Mouse (Mus musculus) mouse embryonic stem cell (cell line): ENCODE measurements around the gene Hsd17b7.

Experiments used
- in situ Hi-C, 2 experiments: fragments of 300-500 bp; cut with MboI; formaldehyde crosslinking; loops; 1 replicate in 1 of 2; 3 replicates in 1 of 2; pipeline ENCODE4 v1.14.3; 2019 to 2020; ENCODE audit warnings: low sequenced_read_pairs in 2 of 2, low pct_unique_long_range_greater_than_20kb in 1 of 2, mixed read lengths in 1 of 2; ENCODE audit not compliant: unreplicated experiment in 1 of 2

The Hsd17b7 gene

DNA sequence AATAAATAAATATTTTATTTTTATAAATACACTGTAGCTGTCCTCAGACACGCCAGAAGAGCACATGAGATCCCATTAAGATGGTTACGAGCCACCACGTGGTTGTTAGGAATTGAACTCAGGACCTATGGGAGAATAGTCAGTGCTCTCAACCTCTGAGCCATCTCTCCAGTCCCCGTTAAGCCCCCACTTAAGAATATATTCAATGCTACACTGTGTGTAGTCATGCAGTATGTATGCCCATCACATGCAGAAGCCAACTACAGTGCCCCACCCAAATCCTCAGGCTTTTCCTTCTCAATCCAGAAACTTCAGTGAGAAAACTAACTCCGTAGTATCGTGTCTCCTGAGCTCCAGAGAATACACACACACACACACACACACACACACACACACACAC is 59.4 kb downstream of the Hsd17b7 start:
- in situ Hi-C loops, result loop anchor here in 1 of 2 experiments (25.0 kb wide), 1 partner anchor 372 kb away; the partner anchor contains the start of gene Nuf2

DNA sequence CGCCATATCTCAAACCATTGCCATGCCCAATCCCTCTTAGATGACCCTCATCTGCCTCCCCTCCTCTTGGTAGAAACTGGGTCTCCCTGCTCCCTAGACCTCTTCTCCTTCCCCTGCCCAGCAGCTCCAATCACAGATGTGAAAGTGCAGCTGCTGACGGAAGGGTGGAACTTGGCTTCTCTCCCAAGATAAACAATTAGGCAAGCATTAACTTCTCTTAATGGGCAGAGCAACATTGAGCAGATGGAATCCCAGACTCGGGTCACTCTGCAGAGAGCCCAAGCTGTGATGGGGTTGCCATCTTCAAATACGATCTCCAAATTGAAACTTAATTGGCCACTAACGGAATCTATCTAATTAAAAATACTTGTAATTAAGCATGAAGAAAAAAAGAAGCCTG is 59.9 kb downstream of the Hsd17b7 start:
- in situ Hi-C loops, result loop anchor here in 1 of 2 experiments (25.0 kb wide), 1 partner anchor 372 kb away; the partner anchor contains the start of gene Nuf2

DNA sequence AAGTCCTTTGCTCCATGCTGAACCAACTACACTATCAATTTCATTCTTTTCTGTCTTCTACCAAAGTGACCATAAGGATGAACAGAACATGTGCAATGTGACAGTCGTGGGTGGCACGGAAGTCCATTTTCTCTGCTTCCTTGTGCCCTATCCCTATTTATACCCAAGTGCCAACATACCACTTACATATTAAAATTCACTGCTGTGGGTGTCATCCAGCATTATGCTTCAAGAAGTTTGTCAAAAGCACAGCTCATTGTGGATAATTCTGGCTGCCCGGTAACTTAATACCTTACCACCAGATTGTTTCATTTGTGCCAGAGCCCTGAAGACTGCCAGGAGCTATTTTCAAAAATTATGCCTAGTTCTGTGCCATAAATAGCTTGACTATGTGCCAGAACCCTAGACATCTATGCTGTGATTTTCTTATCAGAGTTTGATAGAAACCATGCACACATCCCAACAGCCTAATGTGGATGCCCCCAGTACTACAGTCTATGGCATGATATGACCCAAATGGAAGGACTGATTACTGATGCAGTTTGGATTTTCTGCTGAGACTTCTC is 68.2 kb downstream of the Hsd17b7 start:
- in situ Hi-C loops, result loop anchor here in 1 of 2 experiments (25.0 kb wide), 1 partner anchor 364 kb away; the partner anchor contains the start of gene Nuf2
